Mouse (Mus musculus): ENCODE data around the gene Nynrin. TPM values are rescaled to one million over a fixed set of nuclear protein-coding genes. Genes with fewer than 3 reads are reported as not detected.

Nynrin gene
- polyA plus RNA-seq, 1 experiment, result 4.3 TPM

DNA sequence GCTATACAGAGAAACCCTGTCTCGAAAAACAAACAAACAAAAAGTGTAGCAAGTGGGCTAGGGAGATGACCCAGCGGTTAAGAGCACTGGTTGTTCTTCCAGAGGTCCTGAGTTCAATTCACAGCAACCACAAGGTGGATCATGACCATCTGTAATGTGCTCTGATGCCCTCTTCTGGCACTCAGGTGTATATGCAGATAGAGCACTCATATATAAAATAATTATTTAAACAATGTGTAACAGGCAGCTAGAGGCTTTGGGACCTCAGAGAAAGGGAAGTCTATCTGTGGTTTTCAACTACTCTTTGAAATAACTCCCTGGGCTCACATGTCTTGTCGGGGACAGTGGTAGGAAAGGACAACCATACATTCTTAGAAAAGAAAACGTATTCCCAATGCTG is 15.1 kb upstream of the Nynrin start:
- DNase-seq (ENCODE audit: extremely low spot score in 1 of 2, low spot score in 1 of 2), result no peak

DNA sequence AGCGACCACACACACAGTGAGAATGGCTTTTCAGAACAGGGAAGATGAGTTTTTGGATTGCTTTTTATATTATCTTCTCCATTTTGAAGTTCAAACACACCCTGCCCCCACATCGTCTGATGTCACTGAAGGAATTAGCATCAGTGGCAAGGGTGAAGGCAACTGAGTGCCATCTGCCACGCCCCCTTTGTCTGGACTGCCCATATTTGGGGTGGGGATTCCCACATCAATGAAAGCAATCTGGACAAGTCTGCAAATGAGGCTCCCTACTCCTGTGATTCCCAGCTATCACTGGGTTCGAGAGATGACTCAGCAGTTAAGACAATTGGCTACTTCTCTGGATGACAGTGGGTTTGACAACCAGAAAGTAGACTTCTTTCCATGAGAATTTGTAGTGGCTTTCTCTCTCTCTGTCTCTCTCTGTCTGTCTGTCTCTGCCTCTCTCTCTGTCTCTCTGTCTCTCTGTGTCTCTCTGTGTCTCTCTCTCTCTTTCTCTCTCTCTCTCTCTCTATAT is 12.9 kb upstream of the Nynrin start:
- no peak for DNase-seq (ENCODE audit: extremely low spot score in 1 of 2, low spot score in 1 of 2)

DNA sequence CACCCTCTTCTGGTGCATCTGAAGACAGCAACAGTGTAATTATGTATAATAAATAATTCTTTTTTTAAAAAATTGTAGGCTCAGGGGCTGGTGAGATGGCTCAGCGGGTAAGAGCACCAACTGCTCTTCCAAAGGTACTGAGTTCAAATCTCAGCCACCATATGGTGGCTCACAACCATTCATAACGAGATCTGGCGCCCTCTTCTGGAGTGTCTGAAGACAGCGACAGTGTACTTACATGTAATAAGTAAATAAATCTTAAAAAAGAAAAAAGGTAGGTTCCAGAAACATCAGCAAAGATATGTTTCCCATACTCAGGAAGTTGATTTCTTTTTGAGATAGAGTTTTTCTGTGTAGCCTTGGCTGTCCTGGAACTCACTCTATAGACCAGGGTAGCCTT is 11.0 kb upstream of the Nynrin start:
- DNase-seq (ENCODE audit: extremely low spot score in 1 of 2, low spot score in 1 of 2), result no peak

DNA sequence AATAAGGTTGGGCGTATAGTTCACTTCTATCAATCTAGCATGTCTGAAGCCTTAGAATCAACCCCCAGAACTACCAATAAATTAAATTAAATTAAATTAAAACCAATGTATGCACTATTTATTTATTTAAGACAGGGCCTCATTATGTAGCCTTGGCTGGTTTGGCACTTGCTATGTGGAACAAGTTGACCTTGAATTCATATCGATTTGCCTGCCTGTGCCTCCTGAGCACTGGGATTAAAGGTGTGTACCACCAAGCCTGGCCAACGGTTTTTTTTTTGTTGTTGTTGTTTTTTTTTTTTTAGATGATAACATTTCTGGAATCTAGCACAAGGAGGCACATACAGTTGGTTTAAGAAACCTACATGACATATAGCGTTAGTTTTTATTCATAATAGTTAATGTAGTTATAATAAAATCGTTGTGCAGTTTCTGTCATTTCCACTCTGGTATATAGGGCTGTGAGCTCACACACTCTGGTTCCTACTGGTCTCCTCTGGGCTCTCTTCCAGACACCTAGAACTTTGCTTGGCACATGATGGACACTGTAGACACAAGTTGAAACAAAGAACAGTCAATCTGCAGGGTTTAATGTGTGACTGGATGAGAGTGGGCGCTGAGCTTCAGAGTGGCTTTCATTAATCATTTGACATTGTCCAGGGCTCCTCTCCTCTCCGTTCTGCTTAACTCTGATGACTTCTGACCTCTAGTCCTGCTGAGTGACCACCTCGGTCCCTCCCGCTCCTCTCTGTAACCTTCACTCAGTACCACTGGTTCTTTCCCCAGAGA is 8.1 kb upstream of the Nynrin start:
- DNase-seq (ENCODE audit: extremely low spot score in 1 of 2, low spot score in 1 of 2), result no peak

DNA sequence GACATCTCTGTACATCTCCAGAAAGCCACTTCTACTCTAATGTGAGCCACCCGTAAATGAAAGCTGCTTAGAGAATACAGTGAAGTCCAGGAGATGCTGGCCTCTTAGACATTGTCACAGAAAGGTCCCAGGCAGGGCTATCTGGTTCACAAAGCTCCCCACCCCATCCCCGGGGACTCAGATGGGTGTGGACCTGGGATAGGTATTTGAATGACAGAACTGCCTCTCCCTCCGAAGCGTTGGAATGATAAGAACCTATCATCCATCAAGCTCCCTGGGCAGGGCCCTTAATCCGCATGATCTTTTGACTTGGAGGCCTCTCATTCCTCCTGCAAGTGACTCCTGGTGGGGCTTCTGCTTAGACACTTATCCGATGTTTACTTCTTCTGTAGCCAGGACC is 2.9 kb upstream of the Nynrin start:
- no peak for DNase-seq (ENCODE audit: extremely low spot score in 1 of 2, low spot score in 1 of 2)

DNA sequence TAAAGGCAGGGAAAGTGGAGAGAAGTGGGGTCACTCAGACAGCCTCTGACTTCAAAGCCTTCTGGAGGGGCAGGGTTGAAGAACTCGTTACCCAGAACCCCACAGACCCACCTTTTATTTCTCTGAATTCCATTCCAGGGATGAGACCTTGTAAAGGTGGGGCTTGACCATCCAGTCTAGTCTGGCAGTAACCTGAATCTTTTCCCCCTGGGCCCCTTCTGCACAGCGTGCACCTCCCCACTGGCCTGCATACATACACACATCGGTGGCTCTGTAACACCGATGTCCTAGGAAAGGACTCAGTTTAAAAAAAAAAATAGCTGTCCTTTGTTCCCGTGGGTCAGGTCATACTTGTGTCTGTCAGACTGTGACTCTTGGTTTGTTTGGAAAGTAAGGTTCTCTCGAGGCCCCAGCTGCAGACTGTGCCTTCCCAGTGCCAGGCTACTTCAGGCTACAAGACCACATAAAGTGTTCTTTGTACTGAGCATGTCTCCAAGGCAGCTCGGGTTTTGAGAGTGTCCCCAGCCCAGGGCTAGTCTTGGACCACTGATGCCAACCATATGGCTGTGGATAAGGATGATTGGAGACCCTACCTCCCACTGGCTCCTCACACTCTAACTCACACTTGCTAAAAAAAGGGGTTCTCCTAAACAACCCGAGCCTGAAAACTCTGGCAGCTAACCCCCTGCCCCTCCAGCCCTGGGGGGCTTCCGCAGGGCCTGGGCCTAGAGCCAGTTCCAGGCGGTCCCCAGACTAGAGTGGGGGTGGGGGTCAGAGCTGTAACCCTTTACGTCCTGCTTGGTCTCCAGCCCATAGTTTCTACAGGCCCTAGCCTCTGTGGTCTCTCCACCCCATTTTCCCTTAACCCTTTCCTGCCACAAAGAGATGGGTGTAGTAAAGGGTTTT is 911 bp upstream of the Nynrin start:
- DNase-seq (ENCODE audit: extremely low spot score in 1 of 2, low spot score in 1 of 2), result no peak

DNA sequence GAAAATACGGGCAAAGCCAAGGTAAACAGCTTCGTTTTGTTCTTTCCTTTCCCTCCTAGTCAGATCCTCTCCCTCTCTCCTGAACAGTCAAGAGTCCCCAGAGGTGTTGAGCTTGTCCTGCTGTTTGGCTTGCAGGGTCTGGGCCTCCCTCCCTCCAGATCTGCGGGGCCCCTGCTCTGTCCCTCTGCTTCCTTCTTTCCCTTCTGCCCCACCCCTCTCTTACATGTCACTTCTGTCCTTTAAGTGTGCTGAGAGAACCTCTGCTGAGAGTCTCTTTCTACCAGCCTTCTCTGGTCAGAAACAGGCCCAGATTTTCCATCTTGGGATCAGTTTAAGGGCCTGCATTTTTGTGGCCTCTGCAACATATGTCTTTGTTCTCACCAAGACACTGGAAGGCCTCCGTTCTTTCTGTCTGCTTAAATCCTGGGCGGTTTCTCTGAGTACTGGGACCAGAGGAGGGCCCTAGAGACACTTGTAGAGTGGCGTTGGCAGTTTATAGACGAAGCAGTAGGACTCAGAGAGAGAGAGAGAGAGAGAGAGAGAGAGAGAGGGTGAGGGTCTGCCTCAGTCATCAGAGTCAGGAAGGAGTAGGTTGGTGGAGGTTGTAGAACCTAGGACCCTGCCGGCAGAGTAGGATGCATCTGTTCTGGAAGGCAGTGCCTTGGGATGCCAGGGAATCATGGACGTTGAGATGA is 743 bp downstream of the Nynrin start:
- no peak for DNase-seq (ENCODE audit: extremely low spot score in 1 of 2, low spot score in 1 of 2)

DNA sequence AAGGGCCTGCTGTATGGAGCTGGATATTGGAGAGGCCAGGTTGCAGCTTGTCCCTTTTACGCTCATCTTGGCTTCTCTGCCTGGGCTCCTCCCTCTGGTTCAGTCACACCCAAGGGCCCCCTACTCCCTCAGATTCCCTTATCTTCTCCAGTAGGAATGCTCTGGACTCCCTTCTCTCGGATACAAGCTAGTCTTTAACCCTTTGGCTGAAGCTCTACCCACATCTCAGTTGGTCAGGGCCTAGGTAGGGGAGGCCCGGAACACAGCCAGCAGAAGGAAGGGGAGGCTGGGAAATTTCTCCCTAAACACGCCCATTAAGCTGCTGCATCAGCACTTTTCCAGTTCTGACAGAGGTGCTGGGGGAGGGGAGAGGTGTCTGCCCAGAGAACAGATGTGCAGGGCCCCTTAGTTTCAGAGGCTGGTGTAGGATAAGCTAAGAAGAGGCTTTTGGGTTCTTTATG is 1.3 kb downstream of the Nynrin start:
- no peak for DNase-seq (ENCODE audit: extremely low spot score in 1 of 2, low spot score in 1 of 2)

DNA sequence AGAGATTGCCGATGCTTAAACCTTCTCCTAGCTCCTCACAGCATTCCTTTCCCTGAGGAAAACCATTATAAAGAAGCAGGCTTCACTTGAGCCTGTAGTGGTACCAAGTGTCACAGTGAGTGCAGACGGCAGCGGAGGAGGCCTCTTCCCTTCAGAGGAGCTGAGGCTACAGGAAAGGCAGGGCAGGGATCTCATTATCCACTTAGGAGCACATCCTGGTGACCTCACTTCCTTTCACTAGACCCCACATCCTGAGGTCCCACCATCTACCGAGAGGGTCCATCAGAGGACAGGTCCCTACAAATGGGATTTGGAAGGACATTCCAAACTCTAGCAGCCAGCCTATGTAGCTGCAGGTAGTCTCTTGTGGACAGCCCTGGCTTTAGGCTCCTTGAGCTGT is 3.8 kb downstream of the Nynrin start:
- DNase-seq (ENCODE audit: extremely low spot score in 1 of 2, low spot score in 1 of 2), result no peak

DNA sequence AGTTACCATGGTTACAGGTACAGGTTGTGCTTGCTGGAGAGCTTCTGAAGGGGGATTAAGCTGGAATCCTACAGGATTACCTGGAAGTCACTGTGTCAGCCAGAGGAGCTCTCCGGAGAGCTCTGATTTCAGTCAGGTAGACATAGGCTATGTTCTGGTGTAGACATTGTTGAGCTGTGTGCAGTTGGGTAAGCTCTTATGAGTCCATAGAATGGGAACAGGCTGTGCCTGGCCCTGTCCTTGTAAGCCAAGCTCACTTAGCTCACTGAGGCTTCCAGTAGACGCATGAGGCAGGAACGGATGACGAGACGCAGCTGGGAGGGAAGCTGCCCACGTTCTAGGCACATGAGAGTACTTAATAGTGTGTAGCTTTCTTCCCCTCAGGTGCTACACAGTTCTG is 8.4 kb downstream of the Nynrin start:
- DNase-seq (ENCODE audit: extremely low spot score in 1 of 2, low spot score in 1 of 2), result no peak

DNA sequence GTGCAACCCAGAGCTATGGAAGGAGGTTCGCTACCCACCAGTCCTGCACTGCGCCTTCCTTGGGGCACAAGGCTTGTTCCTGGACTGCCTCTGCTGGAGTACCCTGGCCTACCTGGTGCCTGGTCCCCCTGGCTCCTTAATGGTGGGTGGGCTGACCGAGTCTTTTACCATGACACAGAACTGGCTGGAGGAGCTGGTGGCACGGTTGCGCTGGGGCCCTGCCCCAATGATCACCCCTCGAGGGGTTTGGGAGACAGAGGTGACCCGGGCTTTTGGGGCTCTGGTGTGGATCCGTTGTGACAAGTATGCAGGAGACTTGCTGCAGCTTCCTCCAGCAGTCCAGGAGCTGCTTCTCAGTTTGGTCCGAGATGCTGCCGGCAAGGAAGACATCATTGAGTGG is 9.2 kb downstream of the Nynrin start:
- DNase-seq (ENCODE audit: extremely low spot score in 1 of 2, low spot score in 1 of 2), result no peak

DNA sequence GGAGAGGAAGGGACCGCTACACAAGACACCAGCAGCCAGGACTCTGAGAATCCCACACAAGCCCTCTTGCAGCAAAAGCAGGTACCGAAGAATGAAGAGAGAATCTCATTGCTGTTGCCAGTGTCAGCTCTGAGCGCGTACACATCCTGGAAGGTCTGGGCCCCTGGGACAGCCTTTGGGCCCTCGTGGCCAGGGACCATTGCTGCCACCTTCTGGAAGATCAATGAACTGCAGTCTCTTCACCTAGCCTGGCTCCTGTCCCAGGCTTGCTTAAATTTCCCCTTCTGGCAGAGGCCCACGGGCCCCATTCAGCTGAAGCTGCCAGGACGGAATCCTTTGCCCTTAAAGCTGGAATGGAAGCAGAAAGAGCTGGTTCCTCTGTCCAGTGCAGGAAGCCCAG is 10.0 kb downstream of the Nynrin start:
- peak in 1 of 2 experiments; percentile 77 for DNase-seq (ENCODE audit: extremely low spot score in 1 of 2, low spot score in 1 of 2)

DNA sequence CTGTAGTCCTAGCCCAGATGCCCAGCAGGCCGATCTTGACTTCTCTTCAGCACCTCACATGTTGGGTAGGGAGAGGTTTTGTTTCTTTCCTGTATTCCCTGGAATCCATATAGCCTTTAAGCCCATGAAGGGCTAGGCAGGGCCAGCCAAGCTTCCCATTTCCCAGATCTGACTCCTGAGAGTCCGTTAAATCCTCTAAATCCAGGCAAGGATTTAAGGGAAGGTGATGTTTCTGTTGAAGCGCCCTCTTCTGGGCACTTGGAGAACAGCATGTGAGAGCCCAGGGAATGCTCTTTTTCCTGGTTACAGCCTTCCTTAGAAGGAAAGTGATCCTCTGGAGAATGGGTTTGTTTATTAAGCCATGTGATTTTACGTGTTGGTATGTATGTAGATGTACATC is 13.2 kb downstream of the Nynrin start:
- DNase-seq (ENCODE audit: extremely low spot score in 1 of 2, low spot score in 1 of 2), result peak in 1 of 2 experiments; percentile 78

DNA sequence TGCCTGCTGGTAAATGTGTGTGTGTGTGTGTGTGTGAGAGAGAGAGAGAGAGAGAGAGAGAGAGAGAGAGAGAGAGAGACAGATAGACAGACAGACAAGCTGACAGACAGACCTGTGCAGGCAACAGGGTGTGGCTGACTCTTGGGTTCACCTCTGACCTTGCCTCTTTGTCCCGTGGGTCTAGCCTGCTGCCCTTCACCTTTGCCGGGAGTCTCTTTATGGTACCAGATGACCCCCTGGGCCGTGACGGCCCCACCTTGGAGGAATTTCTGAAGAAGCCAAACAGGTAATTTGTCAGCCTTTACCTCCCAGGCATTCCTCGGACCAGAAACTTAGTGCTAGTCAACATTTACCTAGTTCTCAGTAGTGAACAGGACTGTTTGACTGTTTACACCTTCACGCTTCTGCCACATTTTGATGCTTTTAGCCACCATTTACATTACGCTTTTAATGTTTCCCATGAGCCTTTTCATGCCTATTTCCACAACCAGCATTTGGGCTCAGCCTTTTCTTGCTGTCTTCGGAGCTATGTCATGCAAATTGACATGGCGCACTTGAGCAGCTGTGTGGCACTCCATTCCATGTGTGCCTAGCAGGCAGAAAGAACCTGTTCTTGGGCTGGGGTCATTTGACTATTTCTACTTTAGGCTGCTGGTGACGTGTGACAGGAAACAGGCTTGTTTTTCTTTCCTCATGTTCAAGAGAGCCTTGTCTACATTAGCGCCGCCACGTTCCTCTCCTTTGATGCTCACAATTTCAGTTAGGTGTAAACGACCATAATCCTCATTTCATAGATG is 14.6 kb downstream of the Nynrin start:
- DNase-seq (ENCODE audit: extremely low spot score in 1 of 2, low spot score in 1 of 2), result no peak

DNA sequence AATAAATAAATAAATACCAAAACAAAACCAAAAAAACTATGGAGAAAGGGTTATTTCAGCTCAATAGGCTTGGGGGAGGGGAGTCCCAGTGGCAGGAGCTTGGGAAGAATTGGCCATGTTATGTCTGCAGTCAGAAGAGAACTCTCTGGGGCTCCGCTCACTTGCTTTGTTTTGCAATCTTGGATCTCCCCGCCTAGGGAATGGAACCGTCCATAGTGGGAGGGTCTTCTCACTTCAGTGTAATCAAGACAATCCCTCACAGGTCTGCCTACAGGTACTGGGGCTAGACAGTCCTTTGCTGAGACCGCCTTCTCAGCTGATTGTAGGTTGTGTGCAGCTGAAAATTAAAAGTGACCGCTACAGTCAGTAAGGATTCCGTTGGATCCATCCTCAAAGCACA is 15.7 kb downstream of the Nynrin start:
- DNase-seq (ENCODE audit: extremely low spot score in 1 of 2, low spot score in 1 of 2), result no peak

DNA sequence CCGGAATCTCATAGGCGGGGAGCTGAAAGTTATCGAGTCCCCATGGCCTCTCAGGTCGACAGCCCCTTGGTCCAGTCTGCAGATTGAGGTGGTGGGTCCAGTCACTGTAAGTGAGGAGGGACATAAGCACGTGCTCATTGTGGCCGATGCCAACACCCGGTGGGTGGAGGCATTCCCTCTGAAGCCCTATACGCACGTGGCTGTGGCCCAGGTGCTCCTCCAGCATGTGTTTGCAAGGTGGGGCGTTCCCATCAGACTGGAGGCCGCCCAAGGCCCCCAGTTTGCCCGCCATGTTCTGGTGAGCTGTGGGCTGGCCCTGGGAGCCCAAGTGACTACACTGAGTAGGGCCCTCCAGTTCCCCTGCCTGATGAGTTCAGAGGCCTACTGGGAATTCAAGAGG is 18.2 kb downstream of the Nynrin start:
- DNase-seq (ENCODE audit: extremely low spot score in 1 of 2, low spot score in 1 of 2), result no peak

DNA sequence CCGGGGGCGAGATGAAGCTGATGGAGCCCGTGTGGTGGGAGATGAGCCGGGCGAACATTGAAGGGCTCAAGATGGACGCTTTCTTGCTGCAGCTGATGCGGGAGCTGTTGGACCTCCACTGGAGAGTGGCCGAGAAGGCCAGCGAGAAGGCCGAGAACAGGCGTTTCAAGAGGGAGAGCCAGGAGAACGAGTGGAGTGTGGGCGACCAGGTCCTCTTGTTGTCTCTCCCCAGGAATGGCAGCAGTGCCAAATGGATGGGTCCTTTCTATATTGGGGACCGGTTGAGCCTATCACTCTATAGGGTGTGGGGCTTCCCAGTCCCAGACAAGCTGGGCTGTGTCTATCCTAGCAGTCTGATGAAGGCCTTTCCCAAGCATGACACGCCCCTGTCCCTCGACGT is 18.7 kb downstream of the Nynrin start:
- no peak for DNase-seq (ENCODE audit: extremely low spot score in 1 of 2, low spot score in 1 of 2)

DNA sequence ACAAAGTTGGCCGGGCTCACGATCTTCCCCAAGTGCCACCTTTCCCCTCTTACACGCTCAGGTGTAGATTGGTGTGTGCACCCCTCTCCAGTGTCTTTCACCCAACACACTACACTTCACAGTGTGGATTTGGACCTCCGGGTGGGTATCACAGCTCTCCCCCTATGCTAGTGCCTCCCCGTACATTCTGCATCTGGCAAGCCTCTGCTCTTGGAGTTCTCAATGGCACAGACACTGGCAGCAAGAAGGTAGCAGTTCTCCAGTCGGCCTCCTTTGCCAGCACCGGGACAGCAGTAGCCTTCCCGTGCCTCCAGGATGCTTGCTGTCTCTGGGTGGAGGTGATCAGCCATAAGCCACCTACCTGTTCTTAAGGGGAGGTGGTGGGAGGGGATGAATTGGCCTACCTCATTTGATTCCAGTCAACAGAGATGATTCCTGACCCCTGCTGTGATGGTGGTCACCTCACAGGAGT is 19.5 kb downstream of the Nynrin start:
- DNase-seq (ENCODE audit: extremely low spot score in 1 of 2, low spot score in 1 of 2), result no peak

DNA sequence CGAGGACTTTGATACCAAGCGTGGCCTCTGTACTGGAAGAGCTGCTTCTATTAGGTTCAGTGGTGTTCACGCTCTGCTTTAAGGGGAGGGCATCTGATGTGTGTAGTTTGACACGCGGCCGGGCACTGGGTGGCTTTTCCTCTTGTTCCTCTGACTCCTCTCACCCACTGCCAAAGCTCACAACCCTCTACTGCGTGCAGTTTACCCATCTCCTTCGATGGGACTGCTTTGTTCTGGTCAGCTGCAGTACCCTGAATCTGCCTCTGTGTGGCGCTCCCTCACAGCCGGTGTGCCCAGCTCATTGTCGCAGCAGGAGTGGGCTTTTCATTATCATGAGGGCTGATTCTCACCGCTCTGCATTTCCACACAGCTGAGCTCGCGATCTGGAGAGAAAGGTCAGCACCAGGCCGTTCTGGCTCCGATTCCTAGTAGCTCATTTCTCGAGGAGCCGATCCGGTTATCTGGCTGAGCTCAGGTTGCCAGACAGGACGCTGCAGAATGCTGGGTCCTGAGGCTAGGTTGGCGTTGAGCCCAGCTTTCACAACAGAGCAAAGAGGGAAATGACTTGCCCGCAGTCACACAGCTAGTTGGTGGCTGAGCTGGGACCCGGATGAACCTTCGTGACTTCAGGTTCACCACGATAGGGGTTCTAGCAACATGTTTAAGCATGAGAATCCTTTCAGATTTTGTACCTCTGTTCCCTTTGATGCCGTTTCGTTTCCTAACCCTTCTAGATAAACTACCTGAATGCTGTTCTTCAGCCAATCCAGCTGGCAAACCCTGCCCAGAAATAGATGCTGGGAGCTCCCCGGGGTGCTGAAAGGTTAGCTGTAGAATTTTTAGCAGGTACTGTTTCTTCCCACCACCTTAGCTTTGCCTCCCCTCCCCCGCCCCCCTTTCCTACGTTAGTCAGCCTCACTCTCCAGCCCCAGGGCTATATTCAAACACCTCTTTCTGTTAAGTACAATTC is 20.2 kb downstream of the Nynrin start:
- DNase-seq (ENCODE audit: extremely low spot score in 1 of 2, low spot score in 1 of 2), result peak in 1 of 2 experiments; percentile 81
